Mouse (Mus musculus) midbrain, postnatal 0 days (tissue): Measurements from ENCODE around the gene Ccdc62. TPM values are rescaled to one million over a fixed set of nuclear protein-coding genes. Genes with fewer than 3 reads are reported as not detected.

Experiments used
- ATAC-seq: fragments of 200-750 bp; cut with Nextera tagmentation; 2 replicates; pipeline ENCODE4 v1.8.0; 2017; ENCODE audit warnings: moderate number of reproducible peaks, mild to moderate bottlenecking, moderate TSS enrichment, moderate library complexity; ENCODE audit not compliant: low FRiP score
- DNase-seq: peaks from one replicate; pipeline ENCODE4 v3.0.0-alpha.2; 2015; ENCODE audit warnings: low spot score
- H3K27ac ChIP-seq: fragments of 300-500 bp; sonication (generic); 2 replicates; pipeline ENCODE4 v1.5.1; 2014; ENCODE audit warnings: low read depth, mild to moderate bottlenecking, low read length, mixed read lengths
- H3K27me3 ChIP-seq: fragments of 300-500 bp; sonication (generic); 2 replicates; pipeline ENCODE4 v1.6.1; 2014; ENCODE audit warnings: low read length, control low read depth, mixed read lengths; ENCODE audit not compliant: insufficient read depth
- H3K36me3 ChIP-seq: fragments of 300-500 bp; sonication (generic); 2 replicates; pipeline ENCODE4 v1.6.1; 2014; ENCODE audit warnings: low read length, control low read depth, mixed read lengths; ENCODE audit not compliant: insufficient read depth
- H3K4me1 ChIP-seq: fragments of 300-500 bp; sonication (generic); 2 replicates; pipeline ENCODE4 v1.6.1; 2014; ENCODE audit warnings: mild to moderate bottlenecking, control low read depth, antibody characterized with exemption, low read length, mixed read lengths; ENCODE audit not compliant: insufficient read depth
- H3K4me2 ChIP-seq: fragments of 300-500 bp; sonication (generic); 2 replicates; pipeline ENCODE4 v1.6.1; 2014; ENCODE audit warnings: low read depth, mild to moderate bottlenecking, low read length, mixed read lengths; ENCODE audit not compliant: poor library complexity, severe bottlenecking
- H3K4me3 ChIP-seq: fragments of 300-500 bp; sonication (generic); 2 replicates; pipeline ENCODE4 v1.5.1; 2014; ENCODE audit warnings: low read depth, mild to moderate bottlenecking, low read length, moderate library complexity
- H3K9ac ChIP-seq: fragments of 300-500 bp; sonication (generic); replicated peaks from 2 replicates; pipeline ENCODE4 v1.6.1; 2014; ENCODE audit warnings: mild to moderate bottlenecking, low read length, moderate library complexity, mixed read lengths; ENCODE audit not compliant: poor library complexity, severe bottlenecking
- H3K9me3 ChIP-seq: fragments of 300-500 bp; sonication (generic); 2 replicates; pipeline ENCODE4 v1.6.1; 2016; ENCODE audit warnings: low read length, control low read depth
- CTCF ChIP-seq: IDR thresholded peaks from 2 replicates; pipeline ENCODE4 v1.5.1; 2016; ENCODE audit warnings: antibody characterized with exemption, mild to moderate bottlenecking
- WGBS: fragments of 180-500 bp; shearing (Covaris S2); extraction: QIAGEN DNeasy Blood & Tissue Kit; methylation state at CpG from one replicate; pipeline ENCODE4 v1.1.7; 2014; 5-methylcytosine and 5-hydroxymethylcytosine counted together
- polyA plus RNA-seq: library from polyadenylated mRNA; unstranded; fragments of >200 nt; fragmentation: Nextera tagmentation; extraction: Ambion mirVana; gene quantifications from 2 replicates; pipeline ENCODE4 v1.2.1, GENCODE M21; 2015
- total RNA-seq: library from RNA; depleted of rRNA; stranded (reverse); fragments of >200 nt; gene quantifications from 2 replicates; pipeline ENCODE4 v1.2.3, GENCODE M21; 2014

Ccdc62 gene
- total and polyA plus RNA-seq, 2 experiments from 2014 or later: 0.27 to 2.9 TPM

DNA sequence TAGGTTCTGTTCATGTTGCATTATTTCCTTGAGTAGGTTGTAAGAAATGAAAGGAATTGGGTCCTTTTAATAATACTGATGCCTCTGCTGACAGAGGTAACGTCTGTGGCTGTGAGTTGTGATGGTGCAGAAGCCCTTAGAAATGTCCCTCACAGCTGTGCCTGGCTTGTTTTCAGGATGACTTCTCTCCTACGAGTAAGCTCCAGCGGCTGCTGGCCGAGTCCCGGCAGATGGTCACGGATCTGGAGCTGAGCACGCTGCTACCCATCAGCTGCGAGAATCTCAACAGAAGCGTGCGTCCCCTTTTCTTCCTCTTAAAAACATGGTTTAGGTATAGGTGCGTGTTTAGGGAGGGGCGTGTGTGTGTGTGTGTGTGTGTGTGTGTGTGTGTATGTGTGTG lies 30.6 kb downstream of the Ccdc62 start:
- H3K27me3 ChIP-seq: no peaks in the 10 kb centered on the region
- H3K4me2 ChIP-seq: no peak overlapping the region
- DNase-seq: peak; percentile 45
- H3K27ac ChIP-seq: no peak overlapping the region
- no peak overlapping the region for H3K4me3 ChIP-seq
- 92% methylated on average over 12 of the region's 12 CpGs for WGBS
- H3K9ac ChIP-seq: no peak overlapping the region
- no peaks in the 10 kb centered on the region for H3K36me3 ChIP-seq
- no peaks in the 10 kb centered on the region for H3K9me3 ChIP-seq
- H3K4me1 ChIP-seq: no peaks in the 10 kb centered on the region
- no peak for TF ChIP-seq CTCF
- no peak for ATAC-seq

GRCm38 (mm10) chr5:123964208-123964607 lies 33.7 kb downstream of the Ccdc62 start:
- H3K4me3 ChIP-seq: no peak overlapping the region
- no peaks in the 10 kb centered on the region for H3K36me3 ChIP-seq
- H3K4me2 ChIP-seq: no peak overlapping the region
- H3K9ac ChIP-seq: no peak overlapping the region
- no peak for DNase-seq
- H3K27me3 ChIP-seq: no peaks in the 10 kb centered on the region
- TF ChIP-seq CTCF: no peak
- ATAC-seq: no peak
- 93% methylated on average over 4 of the region's 4 CpGs for WGBS
- H3K4me1 ChIP-seq: no peaks in the 10 kb centered on the region
- H3K9me3 ChIP-seq: no peaks in the 10 kb centered on the region
- no peak overlapping the region for H3K27ac ChIP-seq

DNA sequence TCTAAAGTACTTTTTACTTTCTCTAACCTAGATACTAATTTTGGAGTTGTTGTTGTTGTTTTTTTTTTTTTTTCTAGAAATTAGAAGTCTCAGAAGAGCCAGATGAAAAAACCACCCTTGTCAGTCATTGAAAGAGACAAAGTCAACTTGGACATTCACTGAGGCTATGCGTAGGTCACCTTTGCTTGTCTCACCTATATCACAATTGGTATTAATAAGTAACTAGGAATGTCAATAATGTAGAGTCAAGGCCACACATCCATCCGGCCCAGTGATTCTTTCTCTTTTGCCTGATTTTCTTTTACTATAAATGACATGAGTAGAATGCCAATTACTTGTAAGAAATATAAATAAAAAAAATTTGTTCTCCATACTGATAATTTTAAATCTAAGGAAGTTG lies 36.3 kb downstream of the Ccdc62 start:
- ATAC-seq: no peak
- DNase-seq: no peak
- no peaks in the 10 kb centered on the region for H3K36me3 ChIP-seq
- no peak overlapping the region for H3K4me3 ChIP-seq
- no peak for TF ChIP-seq CTCF
- 97% methylated on average over 2 of the region's 2 CpGs for WGBS
- H3K9me3 ChIP-seq: no peaks in the 10 kb centered on the region
- no peak overlapping the region for H3K9ac ChIP-seq
- no peak overlapping the region for H3K27ac ChIP-seq
- H3K4me2 ChIP-seq: no peak overlapping the region
- H3K4me1 ChIP-seq: no peaks in the 10 kb centered on the region
- H3K27me3 ChIP-seq: no peaks in the 10 kb centered on the region

GRCm38 (mm10) chr5:123968468-123968867 lies 38.0 kb downstream of the Ccdc62 start:
- no peak for TF ChIP-seq CTCF
- Histone ChIP-seq H3K36me3 (no peaks in the 10 kb centered on the region), H3K4me2 (no peak overlapping the region), H3K27me3 (no peaks in the 10 kb centered on the region), H3K9me3 (no peaks in the 10 kb centered on the region), H3K4me3 (no peak overlapping the region), H3K4me1 (no peaks in the 10 kb centered on the region), H3K27ac (no peak overlapping the region), H3K9ac (no peak overlapping the region)
- ATAC-seq (no peak), DNase-seq (no peak)
- 89% methylated on average over 5 of the region's 5 CpGs for WGBS

DNA sequence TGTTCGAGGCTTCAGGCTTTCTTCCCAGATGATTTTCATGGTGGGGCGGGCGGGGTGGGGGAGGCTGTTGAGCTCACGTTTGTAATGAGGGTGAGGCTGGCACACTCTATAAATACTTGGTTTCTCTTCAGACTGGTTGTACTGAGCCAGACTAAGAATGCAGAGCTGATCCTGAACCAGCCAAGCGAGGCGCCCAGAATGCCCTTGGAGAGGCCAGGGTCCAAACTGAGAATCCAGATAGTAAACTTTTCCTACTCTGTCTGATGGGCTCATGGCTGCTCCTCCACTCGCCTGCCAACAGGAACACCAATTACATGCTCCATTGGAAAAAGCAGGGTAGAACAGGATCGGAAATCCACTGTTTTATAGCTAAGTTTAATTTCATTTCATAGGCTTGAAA lies 38.7 kb downstream of the Ccdc62 start:
- no peak for ATAC-seq
- H3K4me3 ChIP-seq: no peak overlapping the region
- no peaks in the 10 kb centered on the region for H3K36me3 ChIP-seq
- no peaks in the 10 kb centered on the region for H3K9me3 ChIP-seq
- H3K27ac ChIP-seq: no peak overlapping the region
- TF ChIP-seq CTCF: no peak
- H3K27me3 ChIP-seq: no peaks in the 10 kb centered on the region
- H3K9ac ChIP-seq: no peak overlapping the region
- no peak overlapping the region for H3K4me2 ChIP-seq
- WGBS: 63% methylated on average over 8 of the region's 8 CpGs
- no peak for DNase-seq
- no peaks in the 10 kb centered on the region for H3K4me1 ChIP-seq

GRCm38 (mm10) chr5:123970576-123970975 lies 40.1 kb downstream of the Ccdc62 start:
- no peak for TF ChIP-seq CTCF
- no peaks in the 10 kb centered on the region for H3K9me3 ChIP-seq
- no peak overlapping the region for H3K27ac ChIP-seq
- no peak for ATAC-seq
- no peaks in the 10 kb centered on the region for H3K27me3 ChIP-seq
- no peak overlapping the region for H3K4me3 ChIP-seq
- H3K4me2 ChIP-seq: no peak overlapping the region
- 94% methylated on average over 4 of the region's 4 CpGs for WGBS
- no peak overlapping the region for H3K9ac ChIP-seq
- DNase-seq: no peak
- H3K36me3 ChIP-seq: no peaks in the 10 kb centered on the region
- no peaks in the 10 kb centered on the region for H3K4me1 ChIP-seq
